Mouse (Mus musculus): ENCODE results near the gene Tent4b.

Gene Tent4b

GRCm38 (mm10) chr8:88301589-88302437 lies 102.8 kb downstream of the Tent4b start:
- DNase-seq (ENCODE audit: low spot score in 2 of 2), result no peak

GRCm38 (mm10) chr8:88305814-88306213 lies 106.8 kb downstream of the Tent4b start:
- DNase-seq (ENCODE audit: low spot score in 2 of 2), result no peak

- no peak for DNase-seq (ENCODE audit: low spot score in 2 of 2)
Measured at GRCm38 (mm10) chr8:88306511-88306910, 107.5 kb downstream of the Tent4b start.

GRCm38 (mm10) chr8:88307736-88308135 lies 108.7 kb downstream of the Tent4b start:
- no peak for DNase-seq (ENCODE audit: low spot score in 2 of 2)

Measured in spleen, postnatal 14 days (tissue).